8 mouse cellular contexts compared by ENCODE assay signal in the genomic region with DNA sequence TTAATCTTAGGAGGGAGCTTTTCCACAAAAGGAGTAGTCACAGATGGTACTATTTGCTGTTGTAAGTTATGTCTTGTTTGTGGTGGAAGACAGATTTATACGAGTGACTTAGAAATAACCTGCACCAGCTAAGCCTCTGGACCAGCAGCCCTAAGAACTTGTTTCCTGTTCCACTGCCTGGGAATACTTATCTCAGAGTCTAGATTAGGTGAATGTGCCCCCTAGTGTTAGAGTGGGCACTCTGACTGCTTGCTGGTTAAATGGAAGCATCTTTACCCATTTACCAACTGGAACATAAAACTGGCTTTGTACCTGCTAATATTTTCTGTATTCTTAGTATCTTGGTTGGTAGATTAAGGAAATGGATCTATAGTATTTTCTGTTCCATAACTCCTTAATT.
DNase-seq lines count a peak whose midpoint lies in the region; ATAC-seq lines count a peak whose summit lies in the region.

No protein-coding gene starts in this region.

- peak; percentile 72 for ATAC-seq in common myeloid progenitor, adult 5-6 weeks (replicated peaks; ENCODE audit: low read depth, poor library complexity, severe bottlenecking)

- DNase-seq in adrenal gland, postnatal 10 days = peak; percentile 16
- DNase-seq in adrenal gland, postnatal 25 days = no peak
- peak; percentile 30 for DNase-seq in layer of hippocampus, adult 11-12 months (ENCODE audit: low spot score)
- no peak for DNase-seq in layer of hippocampus, adult 9-11 months
- DNase-seq in naive thymus-derived CD4-positive, alpha-beta T cell, adult 2 months (ENCODE audit: low read depth) = peak; percentile 39
- DNase-seq in gastrocnemius, postnatal 36 days = no peak
- no peak for DNase-seq in frontal cortex, postnatal 25 days (ENCODE audit: low spot score in 2 of 2)

- intact Hi-C loops in gastrocnemius, postnatal 36 days (cut with DNase I) = no loop called here

Comparison
In these comparisons a context has a peak if more than half of its experiments do, and no peak if none do; other contexts are left out.
1. DNase-seq: peak in adrenal gland, postnatal 10 days (single experiment), layer of hippocampus, adult 11-12 months (single experiment) and naive thymus-derived CD4-positive, alpha-beta T cell, adult 2 months (single experiment); none in adrenal gland, postnatal 25 days (single experiment), layer of hippocampus, adult 9-11 months (single experiment), gastrocnemius, postnatal 36 days (0 of 2) and frontal cortex, postnatal 25 days (0 of 2).